Mouse (Mus musculus): ENCODE results near the gene Tspo2. TPM values are rescaled to one million over a fixed set of nuclear protein-coding genes. Genes with fewer than 3 reads are reported as not detected.
A peak's percentile ranks its signal among the peaks of the same experiment; 100 is the strongest.

Tspo2 gene
- polyA plus RNA-seq (2014; fragmentation: Nextera tagmentation; extraction: Ambion mirVana), result 1.5 and 1.9 TPM in 2 replicates

DNA sequence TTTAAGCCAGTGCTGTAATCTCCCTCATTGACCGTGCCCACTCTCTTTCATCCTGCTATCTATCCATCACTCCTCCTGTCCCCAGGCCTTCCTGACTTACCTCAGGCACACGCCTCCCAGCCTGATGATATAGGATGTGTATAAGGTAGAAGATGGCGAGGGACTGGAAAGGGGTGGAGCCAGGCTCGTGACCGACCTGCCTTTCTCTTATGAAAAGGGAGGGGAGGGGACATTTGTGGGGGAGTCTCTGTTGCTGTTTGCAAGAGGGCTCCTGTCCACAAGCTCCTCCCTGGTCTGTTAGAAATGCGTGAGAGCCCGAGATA is at the start of gene Tspo2:
TSS of gene Tspo2 (minus strand) at position 170 of the 323 bp plus-strand sequence.
- DNase-seq, result no peak
- no peak within 1 kb of the TSS; the same call in 1 of the 2 replicates for H3K4me2 ChIP-seq
- H3K27me3 ChIP-seq (ENCODE audit: insufficient read depth, low read length), result no peaks in the 10 kb centered on the region
- 55% methylated on average over 7 of the region's 7 CpGs for WGBS
- no peaks in the 10 kb centered on the region for H3K36me3 ChIP-seq (ENCODE audit: insufficient read depth)
- peak within 1 kb of the TSS; percentile 24; the same call in 1 of the 2 replicates for H3K27ac ChIP-seq (ENCODE audit: low read depth)
- no peaks in the 10 kb centered on the region for H3K9me3 ChIP-seq (ENCODE audit: low read depth, low read length)
- no peak within 1 kb of the TSS; the same call in 1 of the 2 replicates for H3K4me3 ChIP-seq (ENCODE audit: low read depth, low read length)
- H3K4me1 ChIP-seq (ENCODE audit: insufficient read depth), result no peaks in the 10 kb centered on the region
- ATAC-seq (ENCODE audit: insufficient read depth), result peak; percentile 51
- TF ChIP-seq CTCF (IDR thresholded peaks at IDR 0.05; ENCODE audit: low read depth), result no peak
- H3K9ac ChIP-seq, result no peak within 1 kb of the TSS; the same call in 1 of the 2 replicates

DNA sequence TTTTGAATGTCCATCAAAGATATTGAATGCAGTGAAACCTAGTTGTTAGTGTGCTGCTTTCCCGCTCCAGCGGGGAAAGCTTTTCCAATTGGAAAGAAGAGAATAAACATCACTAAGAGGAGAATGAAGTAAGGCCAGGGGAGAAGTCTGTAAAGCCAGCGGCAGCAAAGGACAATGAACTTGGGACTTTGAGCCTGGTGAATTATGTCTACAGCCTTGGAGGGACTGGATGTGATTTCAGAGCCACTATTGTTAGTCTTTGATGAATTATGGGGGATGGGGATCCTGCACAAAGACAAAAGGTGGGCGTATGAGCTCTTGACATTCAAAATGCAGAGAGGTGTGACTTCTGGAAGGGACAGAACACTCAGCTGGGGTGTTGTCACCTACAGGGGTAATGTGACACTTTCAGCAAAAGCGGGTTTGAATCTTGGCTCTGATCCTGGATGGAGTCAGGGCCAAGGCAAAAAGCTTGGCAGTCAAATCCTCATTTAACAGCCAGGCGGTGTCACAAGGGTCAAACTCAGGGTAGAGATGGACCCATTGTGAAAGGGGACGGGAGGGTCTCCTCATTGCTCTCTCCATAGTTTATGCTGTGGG is 49.6 kb upstream of the Tspo2 start:
- no peak for DNase-seq
- no peak overlapping the region for H3K4me2 ChIP-seq
- no peaks in the 10 kb centered on the region; the same call in 1 of the 2 replicates for H3K4me1 ChIP-seq (ENCODE audit: insufficient read depth)
- H3K36me3 ChIP-seq (ENCODE audit: insufficient read depth), result no peaks in the 10 kb centered on the region
- H3K9me3 ChIP-seq (ENCODE audit: low read depth, low read length), result no peaks in the 10 kb centered on the region
- no peak for ATAC-seq (ENCODE audit: insufficient read depth)
- no peak for TF ChIP-seq CTCF (IDR thresholded peaks at IDR 0.05; ENCODE audit: low read depth)
- no peak overlapping the region for H3K27ac ChIP-seq (ENCODE audit: low read depth)
- 75% methylated on average over 7 of the region's 7 CpGs for WGBS
- no peak overlapping the region for H3K9ac ChIP-seq
- no peaks in the 10 kb centered on the region for H3K27me3 ChIP-seq (ENCODE audit: insufficient read depth, low read length)
- no peak overlapping the region for H3K4me3 ChIP-seq (ENCODE audit: low read depth, low read length)

- Histone ChIP-seq H3K27ac (ENCODE audit: low read depth) (no peak overlapping the region), H3K9ac (no peak overlapping the region), H3K4me2 (no peak overlapping the region), H3K4me1 (ENCODE audit: insufficient read depth) (no peaks in the 10 kb centered on the region), H3K27me3 (ENCODE audit: insufficient read depth, low read length) (no peaks in the 10 kb centered on the region), H3K4me3 (ENCODE audit: low read depth, low read length) (no peak overlapping the region), H3K9me3 (ENCODE audit: low read depth, low read length) (no peaks in the 10 kb centered on the region), H3K36me3 (ENCODE audit: insufficient read depth) (no peaks in the 10 kb centered on the region)
- TF ChIP-seq CTCF (IDR thresholded peaks at IDR 0.05; ENCODE audit: low read depth), result no peak
- DNase-seq, result no peak
- ATAC-seq (ENCODE audit: insufficient read depth), result no peak
- 66% methylated on average over 3 of the region's 3 CpGs for WGBS
Observed at GRCm38 (mm10) chr17:48497986-48498385, 46.7 kb upstream of the Tspo2 start.

DNA sequence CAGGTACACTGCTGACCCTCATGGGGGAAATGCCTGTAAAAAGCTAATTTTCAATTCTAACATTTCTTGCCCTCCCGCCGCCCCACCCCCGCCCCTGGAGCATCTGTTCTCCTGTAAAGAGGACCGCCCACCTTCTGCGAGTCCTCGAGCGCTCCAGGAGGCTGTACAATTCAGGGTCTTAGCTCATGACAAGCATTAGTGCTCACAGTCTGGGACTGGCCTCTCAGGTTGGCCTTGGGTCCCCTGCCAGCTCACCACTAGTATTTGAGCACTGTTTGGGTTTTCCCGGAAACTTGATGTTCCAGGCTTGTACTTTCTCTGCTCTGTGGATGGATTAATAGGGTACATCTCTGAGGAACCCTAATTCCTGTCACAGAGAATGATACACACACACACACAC is 42.7 kb upstream of the Tspo2 start:
- H3K36me3 ChIP-seq (ENCODE audit: insufficient read depth), result no peaks in the 10 kb centered on the region
- H3K27me3 ChIP-seq (ENCODE audit: insufficient read depth, low read length), result no peaks in the 10 kb centered on the region
- no peak for TF ChIP-seq CTCF (IDR thresholded peaks at IDR 0.05; ENCODE audit: low read depth)
- H3K4me1 ChIP-seq (ENCODE audit: insufficient read depth), result no peaks in the 10 kb centered on the region
- H3K27ac ChIP-seq (ENCODE audit: low read depth), result no peak overlapping the region
- no peak for DNase-seq
- ATAC-seq (ENCODE audit: insufficient read depth), result no peak
- no peak overlapping the region for H3K4me2 ChIP-seq
- H3K9ac ChIP-seq, result no peak overlapping the region
- H3K4me3 ChIP-seq (ENCODE audit: low read depth, low read length), result no peak overlapping the region
- WGBS, result 59% methylated on average over 8 of the region's 8 CpGs
- H3K9me3 ChIP-seq (ENCODE audit: low read depth, low read length), result no peaks in the 10 kb centered on the region

GRCm38 (mm10) chr17:48493582-48493981 is 42.3 kb upstream of the Tspo2 start:
- no peak for TF ChIP-seq CTCF (IDR thresholded peaks at IDR 0.05; ENCODE audit: low read depth)
- Histone ChIP-seq H3K27ac (ENCODE audit: low read depth) (no peak overlapping the region), H3K9ac (no peak overlapping the region), H3K4me1 (ENCODE audit: insufficient read depth) (no peaks in the 10 kb centered on the region), H3K36me3 (ENCODE audit: insufficient read depth) (no peaks in the 10 kb centered on the region), H3K27me3 (ENCODE audit: insufficient read depth, low read length) (no peaks in the 10 kb centered on the region), H3K9me3 (ENCODE audit: low read depth, low read length) (no peaks in the 10 kb centered on the region), H3K4me3 (ENCODE audit: low read depth, low read length) (no peak overlapping the region), H3K4me2 (no peak overlapping the region)
- WGBS, result 44% methylated on average over 7 of the region's 7 CpGs
- DNase-seq, result no peak
- no peak for ATAC-seq (ENCODE audit: insufficient read depth)

- Histone ChIP-seq H3K4me3 (ENCODE audit: low read depth, low read length) (no peak overlapping the region), H3K9ac (no peak overlapping the region), H3K4me1 (ENCODE audit: insufficient read depth) (no peaks in the 10 kb centered on the region), H3K4me2 (no peak overlapping the region), H3K9me3 (ENCODE audit: low read depth, low read length) (no peaks in the 10 kb centered on the region), H3K27ac (ENCODE audit: low read depth) (no peak overlapping the region), H3K27me3 (ENCODE audit: insufficient read depth, low read length) (no peaks in the 10 kb centered on the region), H3K36me3 (ENCODE audit: insufficient read depth) (no peaks in the 10 kb centered on the region)
- WGBS, result 87% methylated on average over 8 of the region's 8 CpGs
- DNase-seq (no peak), ATAC-seq (ENCODE audit: insufficient read depth) (no peak)
- no peak for TF ChIP-seq CTCF (IDR thresholded peaks at IDR 0.05; ENCODE audit: low read depth)
Observed at GRCm38 (mm10) chr17:48492621-48493020, 41.3 kb upstream of the Tspo2 start.

- Histone ChIP-seq H3K27me3 (ENCODE audit: insufficient read depth, low read length) (no peaks in the 10 kb centered on the region), H3K4me3 (ENCODE audit: low read depth, low read length) (no peak overlapping the region), H3K9me3 (ENCODE audit: low read depth, low read length) (no peaks in the 10 kb centered on the region), H3K4me1 (ENCODE audit: insufficient read depth) (no peaks in the 10 kb centered on the region), H3K27ac (ENCODE audit: low read depth) (no peak overlapping the region), H3K9ac (no peak overlapping the region), H3K36me3 (ENCODE audit: insufficient read depth) (no peaks in the 10 kb centered on the region), H3K4me2 (no peak overlapping the region)
- 80% methylated on average over 3 of the region's 3 CpGs for WGBS
- ATAC-seq (ENCODE audit: insufficient read depth) (no peak), DNase-seq (no peak)
- TF ChIP-seq CTCF (IDR thresholded peaks at IDR 0.05; ENCODE audit: low read depth), result no peak
Observed at GRCm38 (mm10) chr17:48489466-48489865, 38.1 kb upstream of the Tspo2 start.
